Mouse (Mus musculus) kidney, adult 2 months (tissue): ENCODE results near the gene Mfsd4b1.

Experiments
- CTCF ChIP-seq: fragments of 200-500 bp; conservative IDR thresholded peaks from 2 replicates; pipeline ENCODE4 v1.5.1; 2011; ENCODE audit warnings: low read depth, mild to moderate bottlenecking, control low read depth, low read length, moderate library complexity, mixed read lengths; ENCODE audit not compliant: insufficient read depth, insufficient read length
- POLR2A ChIP-seq: fragments of 200-500 bp; IDR thresholded peaks from one replicate; pipeline ENCODE4 v1.6.1; 2011; ENCODE audit warnings: low read depth, low read length, control low read depth

- TF ChIP-seq CTCF, result no peak
- TF ChIP-seq POLR2A, result no peak
Measured at GRCm38 (mm10) chr10:40068595-40068994, 43.5 kb upstream of the Mfsd4b1 start.
